Mouse (Mus musculus) thymus, adult 2 months (tissue): ENCODE results near the gene Senp8.

Experiments used
- CTCF ChIP-seq: fragments of 200-500 bp; IDR thresholded peaks from 2 replicates; pipeline ENCODE4 v1.5.1; 2012; ENCODE audit warnings: mild to moderate bottlenecking, control low read depth, low read length, moderate library complexity, borderline replicate concordance; ENCODE audit not compliant: control insufficient read depth, poor library complexity, insufficient read depth; ENCODE audit errors: extremely low read depth
- POLR2A ChIP-seq: fragments of 200-500 bp; IDR thresholded peaks from 2 replicates; pipeline ENCODE4 v1.6.1; 2012; ENCODE audit warnings: mild to moderate bottlenecking, low read length, control low read depth, moderate library complexity; ENCODE audit not compliant: control insufficient read depth, poor library complexity, insufficient read depth; ENCODE audit errors: extremely low read depth

DNA sequence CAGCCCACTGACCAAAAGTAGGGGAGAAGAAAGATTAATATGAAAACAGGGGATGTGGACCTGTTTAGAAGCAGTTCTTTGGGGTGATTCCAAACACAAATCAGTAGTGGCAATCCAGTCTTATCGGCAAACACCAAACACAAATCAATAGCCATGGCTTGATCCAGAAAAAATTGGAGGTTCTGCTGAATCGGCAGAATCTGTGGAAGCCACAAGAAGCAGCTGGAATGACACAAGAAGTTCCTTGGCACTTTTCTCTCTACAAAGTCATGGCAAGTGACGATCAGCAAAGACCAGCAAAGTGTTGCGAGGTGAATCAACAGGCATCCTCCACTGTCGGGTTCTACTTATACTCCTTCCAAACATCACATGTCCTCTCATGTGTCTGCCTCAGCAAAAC lies 29.4 kb downstream of the Senp8 start:
- no peak for TF ChIP-seq CTCF
- no peak for TF ChIP-seq POLR2A
